Mouse (Mus musculus) stomach, postnatal 0 days (tissue): ENCODE results near the gene Prn.

Experiments used
- CTCF ChIP-seq: IDR thresholded peaks from 2 replicates; pipeline ENCODE4 v1.5.1; 2016; ENCODE audit warnings: antibody characterized with exemption, low read depth, mild to moderate bottlenecking, moderate library complexity
- EP300 ChIP-seq: optimal IDR thresholded peaks from 2 replicates; pipeline ENCODE3; 2016; ENCODE audit warnings: antibody characterized with exemption

DNA sequence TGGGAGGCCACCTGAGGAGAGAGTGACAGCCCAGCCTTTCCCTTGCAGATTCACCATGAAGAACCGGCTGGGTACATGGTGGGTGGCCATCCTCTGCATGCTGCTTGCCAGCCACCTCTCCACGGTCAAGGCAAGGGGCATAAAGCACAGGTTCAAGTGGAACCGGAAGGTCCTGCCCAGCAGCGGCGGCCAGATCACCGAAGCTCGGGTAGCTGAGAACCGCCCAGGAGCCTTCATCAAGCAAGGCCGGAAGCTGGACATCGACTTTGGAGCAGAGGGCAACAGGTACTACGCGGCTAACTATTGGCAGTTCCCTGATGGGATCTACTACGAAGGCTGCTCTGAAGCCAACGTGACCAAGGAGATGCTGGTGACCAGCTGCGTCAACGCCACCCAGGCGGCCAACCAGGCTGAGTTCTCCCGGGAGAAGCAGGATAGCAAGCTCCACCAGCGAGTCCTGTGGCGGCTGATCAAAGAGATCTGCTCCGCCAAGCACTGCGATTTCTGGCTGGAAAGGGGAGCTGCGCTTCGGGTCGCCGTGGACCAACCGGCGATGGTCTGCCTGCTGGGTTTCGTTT lies 43.3 kb downstream of the Prn start:
- TF ChIP-seq CTCF = no peak
- no peak for TF ChIP-seq EP300
